Comparison of ENCODE assay signal across 8 mouse cellular contexts in genomic region chr12:17692356-17692755, GRCm38 (mm10). TPM values are rescaled to one million over a fixed set of nuclear protein-coding genes. Genes with fewer than 3 reads are reported as not detected.
DNase-seq lines count a peak whose midpoint lies in the region; ATAC-seq lines count a peak whose summit lies in the region.

No protein-coding gene starts in this region.

- H3K27me3 ChIP-seq in lung, embryonic 15.5 days = no peaks in the 10 kb centered on the region; the same call in 1 of the 2 replicates
- no peaks in the 10 kb centered on the region for H3K27me3 ChIP-seq in embryonic facial prominence, embryonic 15.5 days
- peaks cover 6% of the 10 kb centered on the region for H3K27me3 ChIP-seq in limb, embryonic 12.5 days
- no peaks in the 10 kb centered on the region for H3K27me3 ChIP-seq in stomach, embryonic 16.5 days (ENCODE audit: control insufficient read depth, insufficient read depth, low read length)

- WGBS in lung, embryonic 15.5 days = 37% methylated on average over 5 of the region's 5 CpGs
- WGBS in embryonic facial prominence, embryonic 15.5 days = 31% methylated on average over 5 of the region's 5 CpGs
- WGBS in limb, embryonic 12.5 days = 45% methylated on average over 5 of the region's 5 CpGs
- 33% methylated on average over 5 of the region's 5 CpGs for WGBS in stomach, embryonic 16.5 days

- no peak for DNase-seq in lung, postnatal 25 days (ENCODE audit: low spot score)
- no peak for DNase-seq in left cerebral cortex, adult 18-20 months (ENCODE audit: low spot score in 2 of 2)
- DNase-seq in spleen, adult 18-20 months = no peak
- DNase-seq in c-Kit-positive CD71-positive TER-119-positive erythroid progenitor cells, embryonic 14.5 days (ENCODE audit: low spot score) = no peak

- H3K4me3 ChIP-seq in lung, embryonic 15.5 days = peak overlapping the region; percentile 87
- peak overlapping the region; percentile 77 for H3K4me3 ChIP-seq in embryonic facial prominence, embryonic 15.5 days (replicated peaks)
- H3K4me3 ChIP-seq in limb, embryonic 12.5 days (replicated peaks) = peak overlapping the region; percentile 72
- H3K4me3 ChIP-seq in stomach, embryonic 16.5 days (replicated peaks; ENCODE audit: low read length) = peak overlapping the region; percentile 63

- no peaks in the 10 kb centered on the region for H3K9me3 ChIP-seq in lung, embryonic 15.5 days
- no peaks in the 10 kb centered on the region for H3K9me3 ChIP-seq in embryonic facial prominence, embryonic 15.5 days (replicated peaks)
- no peaks in the 10 kb centered on the region for H3K9me3 ChIP-seq in limb, embryonic 12.5 days
- no peaks in the 10 kb centered on the region for H3K9me3 ChIP-seq in stomach, embryonic 16.5 days (replicated peaks; ENCODE audit: control insufficient read depth, low read length)

- peaks cover 22% of the 10 kb centered on the region for H3K4me1 ChIP-seq in lung, embryonic 15.5 days
- peaks cover 46% of the 10 kb centered on the region for H3K4me1 ChIP-seq in embryonic facial prominence, embryonic 15.5 days
- peaks cover 38% of the 10 kb centered on the region for H3K4me1 ChIP-seq in limb, embryonic 12.5 days (replicated peaks)
- H3K4me1 ChIP-seq in stomach, embryonic 16.5 days (ENCODE audit: control insufficient read depth, insufficient read depth, low read length) = peaks cover 25% of the 10 kb centered on the region

- peak overlapping the region; percentile 95 for H3K4me2 ChIP-seq in lung, embryonic 15.5 days
- H3K4me2 ChIP-seq in embryonic facial prominence, embryonic 15.5 days (replicated peaks) = peak overlapping the region; percentile 95
- H3K4me2 ChIP-seq in limb, embryonic 12.5 days = peak overlapping the region; percentile 93
- peak overlapping the region; percentile 91 for H3K4me2 ChIP-seq in stomach, embryonic 16.5 days (ENCODE audit: low read depth, low read length)

- ATAC-seq in lung, embryonic 15.5 days (ENCODE audit: borderline replicate concordance, extremely low read depth, low FRiP score, low TSS enrichment) = no peak
- ATAC-seq in embryonic facial prominence, embryonic 15.5 days (ENCODE audit: insufficient number of reproducible peaks, low FRiP score, low TSS enrichment, low read depth) = no peak
- ATAC-seq in limb, embryonic 12.5 days (ENCODE audit: insufficient number of reproducible peaks, insufficient read depth, low FRiP score, low TSS enrichment, low read depth) = no peak
- no peak for ATAC-seq in stomach, embryonic 16.5 days (ENCODE audit: insufficient read depth, low FRiP score)

- peak overlapping the region; percentile 78 for H3K9ac ChIP-seq in lung, embryonic 15.5 days
- H3K9ac ChIP-seq in embryonic facial prominence, embryonic 15.5 days = no peak overlapping the region
- peak overlapping the region; percentile 66 for H3K9ac ChIP-seq in limb, embryonic 12.5 days (replicated peaks)
- H3K9ac ChIP-seq in stomach, embryonic 16.5 days (ENCODE audit: low read length) = peak overlapping the region; percentile 76

- no peaks in the 10 kb centered on the region for H3K36me3 ChIP-seq in lung, embryonic 15.5 days
- no peaks in the 10 kb centered on the region for H3K36me3 ChIP-seq in embryonic facial prominence, embryonic 15.5 days
- no peaks in the 10 kb centered on the region for H3K36me3 ChIP-seq in limb, embryonic 12.5 days
- no peaks in the 10 kb centered on the region for H3K36me3 ChIP-seq in stomach, embryonic 16.5 days (ENCODE audit: control insufficient read depth, insufficient read depth, low read length)

- H3K27ac ChIP-seq in lung, embryonic 15.5 days = peak overlapping the region; percentile 66
- 0 out of 2 replicates have a peak overlapping the region, but pooled peaks have one; percentile 61 for H3K27ac ChIP-seq in embryonic facial prominence, embryonic 15.5 days (replicated peaks)
- H3K27ac ChIP-seq in limb, embryonic 12.5 days = no peak overlapping the region
- H3K27ac ChIP-seq in stomach, embryonic 16.5 days (ENCODE audit: low read length) = peak overlapping the region; percentile 65; the same call in 1 of the 2 replicates

RNA-seq across cellular contexts. Expression of gene Hpcal1, which starts 1.7 kb away (rescaled TPM):
- 62.0 and 72.2 TPM in 2 replicates for polyA plus RNA-seq in lung, embryonic 15.5 days (2015; fragmentation: Nextera tagmentation; extraction: Ambion mirVana)
- 57.2 and 60.5 TPM in 2 replicates for polyA plus RNA-seq in embryonic facial prominence, embryonic 15.5 days (2015; fragmentation: Nextera tagmentation; extraction: Ambion mirVana)
- polyA plus RNA-seq in limb, embryonic 12.5 days (2016; fragmentation: Nextera tagmentation; extraction: Ambion mirVana) = 24.0 and 27.0 TPM in 2 replicates
- 64.1 and 72.2 TPM in 2 replicates for polyA plus RNA-seq in stomach, embryonic 16.5 days (2015; fragmentation: Nextera tagmentation; extraction: Ambion mirVana)
- total RNA-seq in left cerebral cortex, adult 18-20 months (2021) = 10 to 100 TPM; 80.0 to 93.6 TPM
